Mouse (Mus musculus): ENCODE results near the gene Igf1r. TPM values are rescaled to one million over a fixed set of nuclear protein-coding genes. Genes with fewer than 3 reads are reported as not detected.

Igf1r gene
- polyA plus RNA-seq, 1 experiment = 9.8 TPM

GRCm38 (mm10) chr7:68245681-68246080, 293.1 kb downstream of the Igf1r start:
- H3ac ChIP-seq (ENCODE audit: control insufficient read depth, insufficient read length, low read depth) = no peak overlapping the region
- no peaks in the 10 kb centered on the region for H3K79me3 ChIP-seq (ENCODE audit: low read depth)
- no peak overlapping the region for H3K4me3 ChIP-seq (ENCODE audit: insufficient read depth, poor library complexity, severe bottlenecking)
- H3K79me2 ChIP-seq (ENCODE audit: control insufficient read depth, insufficient read depth) = no peaks in the 10 kb centered on the region
- TF ChIP-seq FOSL1 (IDR thresholded peaks at IDR 0.05; ENCODE audit: insufficient read depth, low read length, poor library complexity, severe bottlenecking) (no peak), CEBPB (IDR thresholded peaks at IDR 0.05; ENCODE audit: low read depth) (no peak), MYOG (IDR thresholded peaks at IDR 0.05; ENCODE audit: control insufficient read depth, extremely low read depth, insufficient read length) (no peak), MAX (IDR thresholded peaks at IDR 0.05) (no peak), CTCF (IDR thresholded peaks at IDR 0.05; ENCODE audit: control insufficient read depth, insufficient read depth, insufficient read length) (no peak), USF1 (IDR thresholded peaks at IDR 0.05; ENCODE audit: low read depth) (no peak), MYOD1 (IDR thresholded peaks at IDR 0.05; ENCODE audit: control insufficient read depth, insufficient read length, low read depth) (no peak)
- no peaks in the 10 kb centered on the region for H3K36me3 ChIP-seq (ENCODE audit: control insufficient read depth, insufficient read depth)
- H3K27me3 ChIP-seq (ENCODE audit: control insufficient read depth, insufficient read depth, insufficient read length) = no peaks in the 10 kb centered on the region

- Histone ChIP-seq H3K4me3 (ENCODE audit: insufficient read depth, poor library complexity, severe bottlenecking) (no peak overlapping the region), H3ac (ENCODE audit: control insufficient read depth, insufficient read length, low read depth) (no peak overlapping the region), H3K36me3 (ENCODE audit: control insufficient read depth, insufficient read depth) (no peaks in the 10 kb centered on the region), H3K79me2 (ENCODE audit: control insufficient read depth, insufficient read depth) (no peaks in the 10 kb centered on the region), H3K79me3 (ENCODE audit: low read depth) (no peaks in the 10 kb centered on the region), H3K27me3 (ENCODE audit: control insufficient read depth, insufficient read depth, insufficient read length) (no peaks in the 10 kb centered on the region)
- TF ChIP-seq FOSL1 (IDR thresholded peaks at IDR 0.05; ENCODE audit: insufficient read depth, low read length, poor library complexity, severe bottlenecking) (no peak), USF1 (IDR thresholded peaks at IDR 0.05; ENCODE audit: low read depth) (no peak), CEBPB (IDR thresholded peaks at IDR 0.05; ENCODE audit: low read depth) (no peak), MAX (IDR thresholded peaks at IDR 0.05) (no peak), MYOG (IDR thresholded peaks at IDR 0.05; ENCODE audit: control insufficient read depth, extremely low read depth, insufficient read length) (no peak), MYOD1 (IDR thresholded peaks at IDR 0.05; ENCODE audit: control insufficient read depth, insufficient read length, low read depth) (no peak), CTCF (IDR thresholded peaks at IDR 0.05; ENCODE audit: control insufficient read depth, insufficient read depth, insufficient read length) (no peak)
Observed at GRCm38 (mm10) chr7:68246249-68246648, 293.6 kb downstream of the Igf1r start.

GRCm38 (mm10) chr7:68250411-68250810, 297.8 kb downstream of the Igf1r start:
- no peak overlapping the region for H3K4me3 ChIP-seq (ENCODE audit: insufficient read depth, poor library complexity, severe bottlenecking)
- H3K36me3 ChIP-seq (ENCODE audit: control insufficient read depth, insufficient read depth) = no peaks in the 10 kb centered on the region
- no peaks in the 10 kb centered on the region for H3K79me2 ChIP-seq (ENCODE audit: control insufficient read depth, insufficient read depth)
- H3K27me3 ChIP-seq (ENCODE audit: control insufficient read depth, insufficient read depth, insufficient read length) = no peaks in the 10 kb centered on the region
- no peak for TF ChIP-seq MYOG (IDR thresholded peaks at IDR 0.05; ENCODE audit: control insufficient read depth, extremely low read depth, insufficient read length)
- no peak for TF ChIP-seq MYOD1 (IDR thresholded peaks at IDR 0.05; ENCODE audit: control insufficient read depth, insufficient read length, low read depth)
- TF ChIP-seq CTCF (IDR thresholded peaks at IDR 0.05; ENCODE audit: control insufficient read depth, insufficient read depth, insufficient read length) = no peak
- no peak for TF ChIP-seq FOSL1 (IDR thresholded peaks at IDR 0.05; ENCODE audit: insufficient read depth, low read length, poor library complexity, severe bottlenecking)
- TF ChIP-seq USF1 (IDR thresholded peaks at IDR 0.05; ENCODE audit: low read depth) = no peak
- no peak for TF ChIP-seq MAX (IDR thresholded peaks at IDR 0.05)
- no peak for TF ChIP-seq CEBPB (IDR thresholded peaks at IDR 0.05; ENCODE audit: low read depth)
- H3ac ChIP-seq (ENCODE audit: control insufficient read depth, insufficient read length, low read depth) = no peak overlapping the region
- H3K79me3 ChIP-seq (ENCODE audit: low read depth) = no peaks in the 10 kb centered on the region

GRCm38 (mm10) chr7:68250902-68251301, 298.3 kb downstream of the Igf1r start:
- TF ChIP-seq MYOD1 (IDR thresholded peaks at IDR 0.05; ENCODE audit: control insufficient read depth, insufficient read length, low read depth) = no peak
- no peak for TF ChIP-seq MAX (IDR thresholded peaks at IDR 0.05)
- H3K36me3 ChIP-seq (ENCODE audit: control insufficient read depth, insufficient read depth) = no peaks in the 10 kb centered on the region

DNA sequence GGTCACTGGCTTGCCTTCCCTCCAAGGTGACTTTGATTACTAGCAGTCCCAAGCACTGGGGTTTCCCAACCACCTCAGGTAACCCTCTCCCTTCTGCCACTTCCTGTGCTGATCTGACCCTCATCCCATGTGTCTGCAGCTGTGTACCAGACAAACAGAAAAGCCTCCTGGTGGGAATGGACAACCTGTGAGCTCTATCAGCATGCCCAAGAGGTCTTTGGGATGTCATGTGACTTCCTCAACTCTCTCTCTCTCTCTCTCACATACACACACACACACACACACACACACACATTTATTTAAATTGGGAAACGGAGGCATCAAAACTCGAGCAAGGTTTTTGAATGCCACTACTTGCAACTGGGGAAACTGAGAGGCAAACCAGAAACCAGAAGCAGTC, 305.1 kb downstream of the Igf1r start:
- TF ChIP-seq FOSL1 (IDR thresholded peaks at IDR 0.05; ENCODE audit: insufficient read depth, low read length, poor library complexity, severe bottlenecking) (no peak), CTCF (IDR thresholded peaks at IDR 0.05; ENCODE audit: control insufficient read depth, insufficient read depth, insufficient read length) (no peak), MYOD1 (IDR thresholded peaks at IDR 0.05; ENCODE audit: control insufficient read depth, insufficient read length, low read depth) (no peak), MAX (IDR thresholded peaks at IDR 0.05) (no peak), USF1 (IDR thresholded peaks at IDR 0.05; ENCODE audit: low read depth) (no peak), CEBPB (IDR thresholded peaks at IDR 0.05; ENCODE audit: low read depth) (no peak), MYOG (IDR thresholded peaks at IDR 0.05; ENCODE audit: control insufficient read depth, extremely low read depth, insufficient read length) (no peak)
- H3K4me3 ChIP-seq (ENCODE audit: insufficient read depth, poor library complexity, severe bottlenecking) = no peak overlapping the region
- H3ac ChIP-seq (ENCODE audit: control insufficient read depth, insufficient read length, low read depth) = no peak overlapping the region
- no peaks in the 10 kb centered on the region for H3K79me3 ChIP-seq (ENCODE audit: low read depth)
- no peaks in the 10 kb centered on the region for H3K27me3 ChIP-seq (ENCODE audit: control insufficient read depth, insufficient read depth, insufficient read length)
- no peaks in the 10 kb centered on the region for H3K36me3 ChIP-seq (ENCODE audit: control insufficient read depth, insufficient read depth)
- no peaks in the 10 kb centered on the region for H3K79me2 ChIP-seq (ENCODE audit: control insufficient read depth, insufficient read depth)

More at GRCm38 (mm10) chr7:68250902-68251301, 298.3 kb downstream of the Igf1r start:
- Histone ChIP-seq H3K27me3 (ENCODE audit: control insufficient read depth, insufficient read depth, insufficient read length) (no peaks in the 10 kb centered on the region), H3ac (ENCODE audit: control insufficient read depth, insufficient read length, low read depth) (no peak overlapping the region), H3K4me3 (ENCODE audit: insufficient read depth, poor library complexity, severe bottlenecking) (no peak overlapping the region), H3K79me2 (ENCODE audit: control insufficient read depth, insufficient read depth) (no peaks in the 10 kb centered on the region), H3K79me3 (ENCODE audit: low read depth) (no peaks in the 10 kb centered on the region)
